Mouse (Mus musculus) activated CD4-positive, CD25-positive, alpha-beta regulatory T cell (primary cell): ENCODE data around the gene Dhrs11. TPM values are rescaled to one million over a fixed set of nuclear protein-coding genes. Genes with fewer than 3 reads are reported as not detected.

Experiments
- polyA plus RNA-seq, 2 experiments: library from polyadenylated mRNA; unstranded; fragments of 100-300 nt; shearing (Covaris generic); gene quantifications; one replicate each; pipeline ENCODE4 v1.2.1; 2017

Dhrs11 gene
- polyA plus RNA-seq: 10 to 100 TPM; 20.8 to 23.2 TPM

GRCm38 (mm10) chr11:84828516-84829399 is at the start of gene Dhrs11:
Gene Dhrs11, minus strand, starts transcription at chr11:84828994.

GRCm38 (mm10) chr11:84870337-84871043 is 41.7 kb upstream of the Dhrs11 start, which contains the start of gene Ggnbp2:
Gene Ggnbp2, minus strand, starts transcription at chr11:84870817.

GRCm38 (mm10) chr11:84818961-84819692 is 9.7 kb downstream of the Dhrs11 start, which contains the start of gene Mrm1:
Gene Mrm1, minus strand, starts transcription at chr11:84819515.

Other genes with a start within 250 kb of the Dhrs11 start
- gene Mrm1, start 9.5 kb downstream of the Dhrs11 start, polyA plus RNA-seq: 10 to 100 TPM; 11.8 to 19.5 TPM
- gene Ggnbp2, start 41.8 kb upstream of the Dhrs11 start, polyA plus RNA-seq: 100 to 1,000 TPM; 168 to 171 TPM
- gene Myo19, start 51.2 kb upstream of the Dhrs11 start, polyA plus RNA-seq: 1 to 10 TPM; 1.7 to 2.9 TPM
- gene Pigw, start 51.3 kb upstream of the Dhrs11 start, polyA plus RNA-seq: 1 to 10 TPM; 4.8 to 7.2 TPM
- 10 to 100 TPM; 21.1 to 30.8 TPM for gene Znhit3, start 87.4 kb upstream of the Dhrs11 start, polyA plus RNA-seq
- not detected for gene Car4, start 128.8 kb upstream of the Dhrs11 start, polyA plus RNA-seq